Mouse (Mus musculus): Measurements from ENCODE around the gene Plppr1. TPM values are rescaled to one million over a fixed set of nuclear protein-coding genes. Genes with fewer than 3 reads are reported as not detected.

Plppr1 gene
- total and polyA plus RNA-seq, 3 experiments = not detected

DNA sequence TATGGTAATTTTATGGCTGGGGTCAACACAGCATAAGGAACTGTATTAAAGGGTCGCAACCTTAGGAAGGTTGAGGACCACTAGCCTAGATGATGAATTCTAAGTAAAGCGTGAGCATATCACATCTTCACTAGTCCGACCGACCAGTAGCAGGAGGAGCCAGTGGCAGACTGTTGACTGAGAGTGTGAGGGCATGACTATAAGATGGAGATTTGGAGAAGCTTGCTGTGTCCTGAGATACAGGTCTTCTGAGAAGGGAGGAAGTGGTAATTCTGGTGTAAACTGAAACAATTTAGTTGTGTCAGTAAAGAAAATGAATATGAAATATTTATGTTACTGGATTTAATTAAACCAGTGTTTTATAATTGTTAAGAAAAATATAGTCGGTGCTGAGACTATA lies 180.4 kb downstream of the Plppr1 start:
- H3K79me2 ChIP-seq (replicated peaks; ENCODE audit: control insufficient read depth, extremely low read depth, insufficient read depth, poor library complexity, severe bottlenecking) = no peaks in the 10 kb centered on the region
- H3K27ac ChIP-seq (ENCODE audit: insufficient read depth, low read depth) = no peak overlapping the region
- no peak overlapping the region for H3K4me2 ChIP-seq (ENCODE audit: insufficient read depth, low read depth, poor library complexity, severe bottlenecking)
- no peaks in the 10 kb centered on the region for H3K9me3 ChIP-seq (replicated peaks; ENCODE audit: low read length)
- no peak overlapping the region for H3K9ac ChIP-seq (ENCODE audit: insufficient read depth, low read depth)
- no peak for DNase-seq (ENCODE audit: extremely low read depth)
- no peaks in the 10 kb centered on the region for H3K36me3 ChIP-seq (replicated peaks in 1 of 2; ENCODE audit: control insufficient read depth in 1 of 2, insufficient read depth in 1 of 2, low read length in 1 of 2)
- in situ Hi-C loops (cut with MboI; ENCODE audit: low pct_ligation_motif_present, low pct_unique_long_range_greater_than_20kb, low sequenced_read_pairs) = no loop called here
- no peaks in the 10 kb centered on the region for H3K27me3 ChIP-seq (replicated peaks)
- no peaks in the 10 kb centered on the region for H3K4me1 ChIP-seq (ENCODE audit: control insufficient read depth in 1 of 2, insufficient read depth in 2 of 2)
- TF ChIP-seq ZNF384 (IDR thresholded peaks at IDR 0.05; ENCODE audit: low read depth, low read length) (no peak), GABPA (IDR thresholded peaks at IDR 0.05; ENCODE audit: insufficient replicate concordance, low read depth, low read length) (no peak), ELF1 (IDR thresholded peaks at IDR 0.05; ENCODE audit: low read depth, low read length) (no peak), MEF2A (IDR thresholded peaks at IDR 0.05; ENCODE audit: borderline replicate concordance, low read depth, low read length) (no peak), NELFE (IDR thresholded peaks at IDR 0.05; ENCODE audit: low read depth, low read length) (no peak), POLR2A (IDR thresholded peaks at IDR 0.05; ENCODE audit: low read depth, low read length) (no peak), ZC3H11A (IDR thresholded peaks at IDR 0.05; ENCODE audit: low read depth, low read length) (no peak), USF2 (conservative IDR thresholded peaks at IDR 0.05; ENCODE audit: low read depth, low read length) (no peak), SMC3 (IDR thresholded peaks at IDR 0.05; ENCODE audit: low read depth, low read length) (no peak), JUND (conservative IDR thresholded peaks at IDR 0.05; ENCODE audit: low read depth, low read length) (no peak), E2F4 (IDR thresholded peaks at IDR 0.05; ENCODE audit: insufficient replicate concordance, low read depth, low read length) (no peak), JUN (IDR thresholded peaks at IDR 0.05; ENCODE audit: insufficient read depth, low read depth, low read length) (no peak), TCF12 (IDR thresholded peaks at IDR 0.05; ENCODE audit: low read depth, low read length) (no peak), UBTF (IDR thresholded peaks at IDR 0.05; ENCODE audit: low read depth, low read length) (no peak), RCOR1 (conservative IDR thresholded peaks at IDR 0.05; ENCODE audit: low read depth, low read length) (no peak), ZKSCAN1 (IDR thresholded peaks at IDR 0.05; ENCODE audit: borderline replicate concordance, low read depth, low read length) (no peak), RAD21 (IDR thresholded peaks at IDR 0.05; ENCODE audit: low read depth, low read length) (no peak), MAFK (IDR thresholded peaks at IDR 0.05; ENCODE audit: insufficient replicate concordance, low read length) (no peak), HCFC1 (IDR thresholded peaks at IDR 0.05; ENCODE audit: low read depth, low read length) (no peak), MAX (IDR thresholded peaks at IDR 0.05; ENCODE audit: low read length) (no peak)
- dilution Hi-C loops (cut with MboI; ENCODE audit: extremely low pct_ligation_motif_present, extremely low pct_unique_long_range_greater_than_20kb, low sequenced_read_pairs) = no loop called here
- H3K4me3 ChIP-seq (replicated peaks in 1 of 3; ENCODE audit: low read depth in 2 of 3, low read length in 2 of 3, poor library complexity in 1 of 3) = no peak overlapping the region

DNA sequence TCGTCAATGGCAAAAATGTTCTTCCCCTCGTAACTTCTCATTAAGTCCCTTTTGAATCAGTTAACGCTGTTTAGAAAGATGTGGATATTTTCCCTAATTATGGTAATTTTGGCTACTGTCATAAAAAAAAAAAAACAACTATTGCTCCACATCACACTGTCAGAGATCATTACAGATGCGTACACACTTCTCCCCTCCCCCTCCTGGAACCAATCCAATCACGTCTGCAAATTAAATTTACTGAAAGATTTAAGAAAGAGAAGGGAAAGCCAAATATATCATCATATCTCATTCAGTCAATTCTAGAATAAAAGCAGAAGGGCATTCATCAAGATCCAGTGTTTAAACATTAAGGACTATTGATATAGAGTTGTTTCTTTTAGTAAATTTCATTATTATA lies 185.7 kb downstream of the Plppr1 start:
- Histone ChIP-seq H3K9me3 (replicated peaks; ENCODE audit: low read length) (no peaks in the 10 kb centered on the region), H3K4me2 (ENCODE audit: insufficient read depth, low read depth, poor library complexity, severe bottlenecking) (no peak overlapping the region), H3K27ac (ENCODE audit: insufficient read depth, low read depth) (no peak overlapping the region), H3K36me3 (replicated peaks in 1 of 2; ENCODE audit: control insufficient read depth in 1 of 2, insufficient read depth in 1 of 2, low read length in 1 of 2) (no peaks in the 10 kb centered on the region), H3K27me3 (replicated peaks) (no peaks in the 10 kb centered on the region), H3K4me1 (ENCODE audit: control insufficient read depth in 1 of 2, insufficient read depth in 2 of 2) (peaks cover 0 to 8% of the 10 kb centered on the region in 2 experiments; a peak in 1 of 4 replicates), H3K9ac (ENCODE audit: insufficient read depth, low read depth) (no peak overlapping the region), H3K79me2 (replicated peaks; ENCODE audit: control insufficient read depth, extremely low read depth, insufficient read depth, poor library complexity, severe bottlenecking) (no peaks in the 10 kb centered on the region), H3K4me3 (replicated peaks in 1 of 3; ENCODE audit: low read depth in 2 of 3, low read length in 2 of 3, poor library complexity in 1 of 3) (no peak overlapping the region)
- DNase-seq (ENCODE audit: extremely low read depth) = no peak
- TF ChIP-seq MAZ (IDR thresholded peaks at IDR 0.05; ENCODE audit: low read depth, low read length) (no peak), JUN (IDR thresholded peaks at IDR 0.05; ENCODE audit: insufficient read depth, low read depth, low read length) (no peak), ELF1 (IDR thresholded peaks at IDR 0.05; ENCODE audit: low read depth, low read length) (no peak), POLR2A (IDR thresholded peaks at IDR 0.05; ENCODE audit: low read depth, low read length) (no peak), CTCF (conservative IDR thresholded peaks at IDR 0.05 in 1 of 2, IDR thresholded peaks at IDR 0.05 in 1 of 2; ENCODE audit: low read depth in 2 of 2, low read length in 2 of 2) (no peak), USF2 (conservative IDR thresholded peaks at IDR 0.05; ENCODE audit: low read depth, low read length) (no peak), ETS1 (conservative IDR thresholded peaks at IDR 0.05; ENCODE audit: low read depth, low read length) (no peak), BHLHE40 (IDR thresholded peaks at IDR 0.05; ENCODE audit: low read depth, low read length) (no peak)
- in situ Hi-C loops (cut with MboI; ENCODE audit: low pct_ligation_motif_present, low pct_unique_long_range_greater_than_20kb, low sequenced_read_pairs) = no loop called here
- dilution Hi-C loops (cut with MboI; ENCODE audit: extremely low pct_ligation_motif_present, extremely low pct_unique_long_range_greater_than_20kb, low sequenced_read_pairs) = no loop called here
